Mouse (Mus musculus): Measurements from ENCODE around the gene Ptgfrn.

Ptgfrn gene

GRCm38 (mm10) chr3:101110043-101110837 is at the start of gene Ptgfrn:
Ptgfrn (minus strand) TSS chr3:101110278.
- DNase-seq (ENCODE audit: low spot score), result peak; percentile 81

GRCm38 (mm10) chr3:101159701-101160100 is 49.6 kb upstream of the Ptgfrn start:
- DNase-seq (ENCODE audit: low spot score), result no peak

- DNase-seq (ENCODE audit: low spot score), result no peak
These were observed 44.0 kb upstream of the Ptgfrn start for GRCm38 (mm10) chr3:101154067-101154466.

GRCm38 (mm10) chr3:101153341-101153740 is 43.3 kb upstream of the Ptgfrn start:
- no peak for DNase-seq (ENCODE audit: low spot score)

GRCm38 (mm10) chr3:101146126-101146772 is 36.2 kb upstream of the Ptgfrn start:
- DNase-seq (ENCODE audit: low spot score), result no peak

- DNase-seq (ENCODE audit: low spot score), result no peak
These were observed 35.4 kb upstream of the Ptgfrn start for GRCm38 (mm10) chr3:101145292-101146046.

- no peak for DNase-seq (ENCODE audit: low spot score)
These were observed 34.4 kb upstream of the Ptgfrn start for GRCm38 (mm10) chr3:101144366-101144948.

GRCm38 (mm10) chr3:101143465-101143864 is 33.4 kb upstream of the Ptgfrn start:
- DNase-seq (ENCODE audit: low spot score), result no peak

- DNase-seq (ENCODE audit: low spot score), result peak; percentile 38
These were observed 31.8 kb upstream of the Ptgfrn start for GRCm38 (mm10) chr3:101141864-101142263.

GRCm38 (mm10) chr3:101139958-101140357 is 29.9 kb upstream of the Ptgfrn start:
- no peak for DNase-seq (ENCODE audit: low spot score)

GRCm38 (mm10) chr3:101136483-101136882 is 26.4 kb upstream of the Ptgfrn start:
- no peak for DNase-seq (ENCODE audit: low spot score)

- DNase-seq (ENCODE audit: low spot score), result no peak
These were observed 24.8 kb upstream of the Ptgfrn start for GRCm38 (mm10) chr3:101134861-101135260.

- no peak for DNase-seq (ENCODE audit: low spot score)
These were observed 22.9 kb upstream of the Ptgfrn start for GRCm38 (mm10) chr3:101132981-101133380.

GRCm38 (mm10) chr3:101131772-101132171 is 21.7 kb upstream of the Ptgfrn start:
- no peak for DNase-seq (ENCODE audit: low spot score)

GRCm38 (mm10) chr3:101130526-101130925 is 20.4 kb upstream of the Ptgfrn start:
- DNase-seq (ENCODE audit: low spot score), result peak; percentile 79

GRCm38 (mm10) chr3:101129620-101130019 is 19.5 kb upstream of the Ptgfrn start:
- DNase-seq (ENCODE audit: low spot score), result no peak

- DNase-seq (ENCODE audit: low spot score), result no peak
These were observed 19.0 kb upstream of the Ptgfrn start for GRCm38 (mm10) chr3:101129090-101129489.

GRCm38 (mm10) chr3:101127766-101128165 is 17.7 kb upstream of the Ptgfrn start:
- DNase-seq (ENCODE audit: low spot score), result no peak

- no peak for DNase-seq (ENCODE audit: low spot score)
These were observed 14.6 kb upstream of the Ptgfrn start for GRCm38 (mm10) chr3:101124716-101125115.

GRCm38 (mm10) chr3:101122479-101122878 is 12.4 kb upstream of the Ptgfrn start:
- no peak for DNase-seq (ENCODE audit: low spot score)

GRCm38 (mm10) chr3:101117774-101118173 is 7.7 kb upstream of the Ptgfrn start:
- DNase-seq (ENCODE audit: low spot score), result no peak

- no peak for DNase-seq (ENCODE audit: low spot score)
These were observed 7.3 kb upstream of the Ptgfrn start for GRCm38 (mm10) chr3:101117386-101117749.
